Mouse (Mus musculus): ENCODE data around the gene 2010300C02Rik.

Gene 2010300C02Rik

DNA sequence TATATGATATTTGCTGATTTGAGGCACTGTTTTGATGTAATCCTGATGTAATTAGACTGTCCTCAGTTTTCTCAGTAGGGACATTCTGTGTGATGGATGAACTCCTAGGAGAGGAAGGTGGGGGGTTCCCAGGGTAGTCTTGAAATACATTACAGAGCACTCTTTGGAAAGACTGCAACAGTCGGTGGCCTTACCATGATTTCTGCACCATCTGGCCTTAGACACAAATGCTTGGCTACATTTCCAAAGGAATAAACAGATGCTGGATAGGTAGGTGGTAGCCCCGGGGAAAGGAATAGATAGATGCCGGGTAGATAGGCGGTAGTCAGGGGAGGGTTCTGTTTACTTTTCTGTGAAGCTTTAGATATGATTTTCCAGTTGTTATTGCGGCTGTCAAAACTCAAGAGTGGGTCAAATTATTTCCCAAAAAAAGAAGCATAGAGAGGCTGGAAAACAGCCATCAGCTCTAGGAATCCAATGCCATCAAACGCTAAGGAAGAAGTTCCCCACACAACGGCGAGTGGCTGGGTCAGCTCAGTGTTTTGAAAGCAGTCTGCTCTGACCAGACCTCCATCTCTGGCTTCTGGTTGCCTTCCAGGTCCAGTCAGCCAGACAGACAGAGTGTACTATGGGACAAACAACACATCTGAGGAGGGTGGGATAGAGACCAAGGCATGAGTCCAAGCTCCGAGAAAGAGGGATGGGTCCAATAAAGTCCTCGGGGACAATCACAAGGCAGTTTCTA, 147.2 kb downstream of the 2010300C02Rik start:
- no peak for DNase-seq (ENCODE audit: low spot score in 2 of 2)

DNA sequence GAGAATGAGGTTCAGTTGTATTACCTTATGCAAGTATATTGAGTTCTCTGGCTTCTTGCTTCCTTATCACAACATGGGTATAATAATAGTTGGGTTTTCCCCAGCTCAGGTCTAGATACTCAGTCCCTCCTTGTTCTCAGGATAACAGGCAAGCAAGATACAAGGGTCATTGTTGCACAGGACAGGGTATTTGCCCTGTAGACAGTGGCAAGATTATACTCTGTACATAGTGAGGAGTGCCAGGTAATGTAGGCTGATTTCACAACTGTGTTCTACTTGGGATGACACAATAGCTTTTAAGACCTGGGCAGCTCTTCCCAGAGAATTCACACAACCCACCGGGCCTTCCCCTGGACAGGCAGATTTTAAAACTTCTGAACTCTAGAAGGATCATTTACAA, 151.5 kb downstream of the 2010300C02Rik start:
- DNase-seq (ENCODE audit: low spot score in 2 of 2), result no peak

DNA sequence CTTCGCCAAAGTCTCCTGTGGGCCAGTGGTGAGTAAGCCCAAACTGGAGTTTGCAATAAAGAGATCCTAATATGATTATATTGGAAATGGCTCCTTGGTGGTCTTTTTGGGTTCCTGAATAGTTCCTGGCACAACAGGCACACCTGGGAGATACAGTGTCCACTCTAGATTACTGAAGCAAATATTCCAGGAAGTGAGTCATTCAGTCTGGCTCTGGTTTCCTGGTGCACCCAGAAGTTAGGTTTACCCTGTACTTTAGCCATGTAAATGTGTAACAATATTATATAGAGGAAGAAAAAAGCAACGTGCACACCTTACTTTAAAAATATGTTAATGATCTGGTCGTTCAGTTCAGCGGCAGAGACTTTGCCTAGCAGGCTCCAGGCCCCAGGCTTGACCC, 153.1 kb downstream of the 2010300C02Rik start:
- DNase-seq (ENCODE audit: low spot score in 2 of 2), result no peak

DNA sequence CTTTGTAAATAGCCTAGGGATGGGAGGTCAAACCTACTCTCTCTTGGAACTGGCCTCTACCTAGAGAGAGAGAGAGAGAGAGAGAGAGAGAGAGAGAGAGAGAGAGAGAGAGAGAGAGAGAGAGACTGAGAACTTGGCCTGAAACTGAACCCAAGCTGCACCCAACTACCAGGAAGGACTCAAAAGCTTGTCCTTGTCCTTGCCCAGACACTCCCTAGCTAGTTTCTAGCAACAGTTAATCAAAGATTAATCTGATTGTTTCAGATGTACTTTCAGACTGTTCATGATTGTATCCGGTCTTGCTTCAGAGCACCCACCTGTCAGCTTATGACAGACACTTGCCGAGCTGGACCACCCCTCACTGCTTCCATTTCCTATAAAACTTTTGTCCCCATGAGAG, 153.5 kb downstream of the 2010300C02Rik start:
- DNase-seq (ENCODE audit: low spot score in 2 of 2), result no peak

DNA sequence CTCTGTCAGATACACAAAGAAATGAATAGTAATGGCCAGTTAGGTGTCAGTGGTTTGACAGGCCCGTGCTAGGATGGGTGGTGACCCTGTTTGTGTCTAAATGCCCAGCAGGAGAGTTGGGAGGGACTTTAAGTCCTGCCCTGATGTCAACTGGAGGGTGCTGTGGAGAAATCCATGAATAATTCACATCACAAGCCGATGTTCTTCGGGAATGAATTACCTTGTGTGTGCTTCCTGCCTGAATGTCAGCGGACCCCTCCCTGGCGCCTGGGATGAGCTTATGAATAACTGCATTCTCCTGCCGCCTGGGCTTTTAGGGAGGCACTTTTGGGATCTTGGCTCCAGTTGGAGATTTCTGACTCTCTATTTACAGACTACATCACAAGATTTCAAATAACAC, 154.5 kb downstream of the 2010300C02Rik start:
- DNase-seq (ENCODE audit: low spot score in 2 of 2), result no peak

DNA sequence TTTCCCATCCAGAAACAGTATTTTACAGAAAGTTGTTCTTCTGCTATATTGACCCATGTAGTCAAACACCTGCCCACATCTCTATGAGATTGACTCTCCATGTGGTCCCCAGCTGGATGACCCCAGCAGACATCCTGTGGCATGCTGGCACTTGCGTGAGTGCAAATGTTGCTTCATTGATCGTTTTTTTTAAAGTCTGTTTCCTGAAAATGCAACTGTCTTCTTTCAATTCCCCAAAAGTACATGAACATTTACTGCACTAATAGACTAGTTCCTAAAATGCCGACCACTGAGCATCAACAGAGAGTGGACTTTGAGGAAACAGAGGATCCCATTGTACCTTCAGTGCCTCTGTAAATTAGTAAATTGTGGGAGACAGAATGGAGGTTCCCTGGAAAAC, 157.9 kb downstream of the 2010300C02Rik start:
- DNase-seq (ENCODE audit: low spot score in 2 of 2), result peak in 1 of 2 experiments; percentile 23
